30 mouse cellular contexts compared by ENCODE assay signal in genomic region chr16:38385184-38385634, GRCm38 (mm10). TPM values are rescaled to one million over a fixed set of nuclear protein-coding genes. Genes with fewer than 3 reads are reported as not detected.
DNase-seq lines count a peak whose midpoint lies in the region; ATAC-seq and TF ChIP-seq lines count a peak whose summit lies in the region.
"Had no signal": no experiment of that assay in that cellular context is flagged by ENCODE, and none has a peak within 500 bp of the region (broad histone marks: within the 10 kb centered on the region; RNA-seq: fewer than 3 reads in every experiment).

No protein-coding gene starts in this region.

- peak overlapping the region; percentile 37 for H3K4me2 ChIP-seq in CH12.LX (ENCODE audit: insufficient read depth, low read depth, poor library complexity, severe bottlenecking)
- no peak overlapping the region for H3K4me2 ChIP-seq in liver, embryonic 15.5 days
- H3K4me2 ChIP-seq in myocyte (ENCODE audit: low read depth): peak overlapping the region; percentile 8
- H3K4me2 ChIP-seq: embryonic facial prominence, embryonic 12.5 days; forebrain, embryonic 12.5 days; hindbrain, embryonic 13.5 days had no signal

- dilution Hi-C loops in CH12.LX (cut with MboI; ENCODE audit: extremely low pct_ligation_motif_present, extremely low pct_unique_long_range_greater_than_20kb, low sequenced_read_pairs): no loop called here

- no peak for TF ChIP-seq CTCF in CH12.LX (conservative IDR thresholded peaks at IDR 0.05 in 1 of 2, IDR thresholded peaks at IDR 0.05 in 1 of 2; ENCODE audit: low read depth in 2 of 2, low read length in 2 of 2)

- WGBS in heart, embryonic 10.5 days: 86% methylated on average over 6 of the region's 6 CpGs
- 77% methylated on average over 6 of the region's 6 CpGs for WGBS in liver, embryonic 15.5 days (ENCODE audit: insufficient replicate concordance)
- WGBS in forebrain, embryonic 10.5 days: 88% methylated on average over 6 of the region's 6 CpGs

- ATAC-seq in liver, embryonic 15.5 days (ENCODE audit: insufficient read depth): no peak
- ATAC-seq: activated CD4-positive, CD25-positive, alpha-beta regulatory T cell, adult 4 months; CD4-positive, CD25-positive, alpha-beta regulatory T cell, adult 4 months; forebrain, embryonic 16.5 days; hindbrain, postnatal 0 days; Patski had no signal

- H3ac ChIP-seq in myocyte (ENCODE audit: control insufficient read depth, insufficient read length): no peak overlapping the region

- H3K9me3 ChIP-seq in heart, embryonic 10.5 days: no peaks in the 10 kb centered on the region
- no peaks in the 10 kb centered on the region for H3K9me3 ChIP-seq in CH12.LX (replicated peaks; ENCODE audit: low read length)
- H3K9me3 ChIP-seq in liver, embryonic 15.5 days (replicated peaks): no peaks in the 10 kb centered on the region
- H3K9me3 ChIP-seq in forebrain, embryonic 10.5 days: no peaks in the 10 kb centered on the region
- H3K9me3 ChIP-seq: embryonic facial prominence, embryonic 12.5 days; forebrain, embryonic 12.5 days; hindbrain, embryonic 13.5 days had no signal

- TF ChIP-seq POLR2A in CH12.LX (IDR thresholded peaks at IDR 0.05; ENCODE audit: low read depth, low read length): no peak
- no peak for TF ChIP-seq POLR2A in myocyte (IDR thresholded peaks at IDR 0.05; ENCODE audit: insufficient read length, low read depth)

- in situ Hi-C loops in CH12.LX (cut with MboI; ENCODE audit: low pct_ligation_motif_present, low pct_unique_long_range_greater_than_20kb, low sequenced_read_pairs): no loop called here

- H3K4me1 ChIP-seq in heart, embryonic 10.5 days: no peaks in the 10 kb centered on the region
- peaks cover 32 to 54% of the 10 kb centered on the region in 2 experiments for H3K4me1 ChIP-seq in CH12.LX (ENCODE audit: control insufficient read depth in 1 of 2, insufficient read depth in 2 of 2)
- H3K4me1 ChIP-seq in liver, embryonic 15.5 days (replicated peaks): peaks cover 54% of the 10 kb centered on the region
- H3K4me1 ChIP-seq in forebrain, embryonic 10.5 days: no peaks in the 10 kb centered on the region
- H3K4me1 ChIP-seq: embryonic facial prominence, embryonic 12.5 days; forebrain, embryonic 12.5 days; hindbrain, embryonic 13.5 days had no signal

- H3K9ac ChIP-seq in CH12.LX (ENCODE audit: insufficient read depth, low read depth): peak overlapping the region; percentile 49
- no peak overlapping the region for H3K9ac ChIP-seq in liver, embryonic 15.5 days
- H3K9ac ChIP-seq: embryonic facial prominence, embryonic 12.5 days; forebrain, embryonic 12.5 days; hindbrain, embryonic 13.5 days had no signal

- H3K27me3 ChIP-seq in heart, embryonic 10.5 days (ENCODE audit: insufficient read depth, poor library complexity, severe bottlenecking): no peaks in the 10 kb centered on the region
- H3K27me3 ChIP-seq in CH12.LX (replicated peaks) (no peaks in the 10 kb centered on the region), myocyte (ENCODE audit: control insufficient read depth, insufficient read depth, insufficient read length) (no peaks in the 10 kb centered on the region)
- no peaks in the 10 kb centered on the region for H3K27me3 ChIP-seq in liver, embryonic 15.5 days
- H3K27me3 ChIP-seq in forebrain, embryonic 10.5 days (ENCODE audit: poor library complexity, severe bottlenecking): no peaks in the 10 kb centered on the region
- H3K27me3 ChIP-seq: embryonic facial prominence, embryonic 12.5 days; forebrain, embryonic 12.5 days; hindbrain, embryonic 13.5 days; Patski had no signal

- H3K79me2 ChIP-seq in CH12.LX (replicated peaks; ENCODE audit: control insufficient read depth, extremely low read depth, insufficient read depth, poor library complexity, severe bottlenecking) (0 out of 2 replicates have a peak, but pooled peaks cover 2% of the 10 kb centered on the region), myocyte (ENCODE audit: control insufficient read depth, insufficient read depth) (no peaks in the 10 kb centered on the region)

- no peak overlapping the region for H3K27ac ChIP-seq in heart, embryonic 10.5 days
- H3K27ac ChIP-seq in CH12.LX (ENCODE audit: insufficient read depth, low read depth): peak overlapping the region; percentile 89
- peak overlapping the region; percentile 60; the same call in 1 of the 2 replicates for H3K27ac ChIP-seq in liver, embryonic 15.5 days (replicated peaks)
- no peak overlapping the region for H3K27ac ChIP-seq in forebrain, embryonic 10.5 days
- H3K27ac ChIP-seq: embryonic facial prominence, embryonic 12.5 days; forebrain, embryonic 12.5 days; heart, adult 2 months; hindbrain, embryonic 13.5 days; hindbrain, postnatal 0 days had no signal

- TF ChIP-seq EP300 in CH12.LX (IDR thresholded peaks at IDR 0.05; ENCODE audit: low read length): no peak

- no peak; the same call in 1 of the 2 replicates for TF ChIP-seq RAD21 in CH12.LX (IDR thresholded peaks at IDR 0.05; ENCODE audit: low read depth, low read length)

- DNase-seq in heart, embryonic 10.5 days (ENCODE audit: low spot score): peak; percentile 69
- DNase-seq in heart, adult 8-10 months (ENCODE audit: low spot score): no peak
- DNase-seq in CH12.LX (ENCODE audit: extremely low read depth): no peak
- no peak for DNase-seq in forebrain, embryonic 10.5 days (ENCODE audit: extremely low spot score, low spot score)
- DNase-seq in cerebellum, postnatal 4 days (ENCODE audit: low spot score in 2 of 2): no peak
- DNase-seq: adrenal gland, adult 2 months; adrenal gland, postnatal 25 days; B cell, adult 2 months; cerebellum, adult 18-20 months; cerebellum, adult 9-11 months; embryo, embryonic 11 days; gastrocnemius, postnatal 10 days; heart, postnatal 10 days had no signal

- no peaks in the 10 kb centered on the region for H3K36me3 ChIP-seq in heart, embryonic 10.5 days
- H3K36me3 ChIP-seq in CH12.LX (replicated peaks in 1 of 2; ENCODE audit: control insufficient read depth in 1 of 2, insufficient read depth in 1 of 2, low read length in 1 of 2) (no peaks in the 10 kb centered on the region), myocyte (ENCODE audit: control insufficient read depth, insufficient read depth) (no peaks in the 10 kb centered on the region)
- H3K36me3 ChIP-seq in liver, embryonic 15.5 days (replicated peaks): no peaks in the 10 kb centered on the region
- H3K36me3 ChIP-seq in forebrain, embryonic 10.5 days (replicated peaks): no peaks in the 10 kb centered on the region
- H3K36me3 ChIP-seq: embryonic facial prominence, embryonic 12.5 days; forebrain, embryonic 12.5 days; hindbrain, embryonic 13.5 days had no signal

- H3K4me3 ChIP-seq in heart, embryonic 10.5 days: no peak overlapping the region
- H3K4me3 ChIP-seq in CH12.LX (replicated peaks in 1 of 3; ENCODE audit: low read depth in 2 of 3, low read length in 2 of 3, poor library complexity in 1 of 3) (no peak overlapping the region), myocyte (no peak overlapping the region)
- H3K4me3 ChIP-seq in liver, embryonic 15.5 days (replicated peaks): no peak overlapping the region
- no peak overlapping the region for H3K4me3 ChIP-seq in forebrain, embryonic 10.5 days
- H3K4me3 ChIP-seq: embryonic facial prominence, embryonic 12.5 days; forebrain, embryonic 12.5 days; heart, adult 2 months; hindbrain, embryonic 13.5 days had no signal

RNA-seq across cellular contexts. Expression of gene Popdc2, which starts 23.2 kb away (rescaled TPM):
- 230 and 378 TPM in 2 replicates for polyA plus RNA-seq in heart, embryonic 10.5 days (2016; fragmentation: Nextera tagmentation; extraction: Ambion mirVana)
- total RNA-seq in heart, adult 8-10 months (2022): 100 to 1,000 TPM; 451 to 631 (median 553) TPM
- 1.0 and 3.6 TPM in 2 replicates for total RNA-seq in CH12.LX (2012; rRNA removed)
- 0.17 and 0.30 TPM in 2 replicates for total RNA-seq in CH12.LX (2014; rRNA removed)
- polyA plus RNA-seq in CH12.LX (2012; ENCODE audit: insufficient read length, low read depth): 0.35 and 1.1 TPM in 2 replicates
- 22.8 and 23.6 TPM in 2 replicates for polyA plus RNA-seq in liver, embryonic 15.5 days (2015; fragmentation: Nextera tagmentation; extraction: Ambion mirVana)
- 10.5 TPM for polyA plus RNA-seq in myocyte (2012; fragmentation: generic; extraction: Trizol)
- polyA plus RNA-seq in forebrain, embryonic 10.5 days (2016; fragmentation: Nextera tagmentation; extraction: Ambion mirVana): 0.63 and 0.73 TPM in 2 replicates

RNA-seq across cellular contexts. Expression of gene Gm21987, which starts 38.4 kb away (rescaled TPM):
- polyA plus RNA-seq in heart, embryonic 10.5 days (2016; fragmentation: Nextera tagmentation; extraction: Ambion mirVana): 1.3 and 4.6 TPM in 2 replicates
- total RNA-seq in heart, adult 8-10 months (2022): not detected
- 0.42 TPM in 1 of 2 replicates, not detected in the other for total RNA-seq in CH12.LX (2012; rRNA removed)
- not detected in 2 replicates for total RNA-seq in CH12.LX (2014; rRNA removed)
- 0.87 TPM in 1 of 2 replicates, not detected in the other for polyA plus RNA-seq in CH12.LX (2012; ENCODE audit: insufficient read length, low read depth)
- polyA plus RNA-seq in liver, embryonic 15.5 days (2015; fragmentation: Nextera tagmentation; extraction: Ambion mirVana): not detected in 2 replicates
- polyA plus RNA-seq in myocyte (2012; fragmentation: generic; extraction: Trizol): 0.16 TPM
- polyA plus RNA-seq in forebrain, embryonic 10.5 days (2016; fragmentation: Nextera tagmentation; extraction: Ambion mirVana): not detected in 2 replicates
- total RNA-seq: adrenal gland, postnatal 25 days; common myeloid progenitor, adult 5-6 weeks; gastrocnemius, postnatal 10 days; gastrocnemius, postnatal 4 days; heart, adult 2 months; heart, postnatal 10 days; hematopoietic stem cell, adult 5-6 weeks; hindbrain, postnatal 0 days had no signal
- polyA plus RNA-seq: activated CD4-positive, CD25-positive, alpha-beta regulatory T cell, adult 4 months; adrenal gland, adult 2 months; CD4-positive, CD25-positive, alpha-beta regulatory T cell, adult 4 months; embryonic facial prominence, embryonic 12.5 days; forebrain, embryonic 12.5 days; forebrain, embryonic 16.5 days; frontal cortex, adult 2 months; heart, adult 2 months; hindbrain, embryonic 13.5 days; hindbrain, postnatal 0 days; Patski had no signal

RNA-seq across cellular contexts. Expression of gene Cox17, which starts 38.4 kb away (rescaled TPM):
- 287 and 339 TPM in 2 replicates for polyA plus RNA-seq in heart, embryonic 10.5 days (2016; fragmentation: Nextera tagmentation; extraction: Ambion mirVana)
- 100 to 1,000 TPM; 269 to 387 (median 331) TPM for total RNA-seq in heart, adult 8-10 months (2022)
- total RNA-seq in CH12.LX (2012; rRNA removed) (643 and 706 TPM in 2 replicates), CH12.LX (2014; rRNA removed) (410 and 438 TPM in 2 replicates)
- polyA plus RNA-seq in CH12.LX (2012; ENCODE audit: insufficient read length, low read depth) (533 and 622 TPM in 2 replicates), myocyte (2012; fragmentation: generic; extraction: Trizol) (653 TPM)
- polyA plus RNA-seq in liver, embryonic 15.5 days (2015; fragmentation: Nextera tagmentation; extraction: Ambion mirVana): 202 and 255 TPM in 2 replicates
- 134 TPM in 2 replicates for polyA plus RNA-seq in forebrain, embryonic 10.5 days (2016; fragmentation: Nextera tagmentation; extraction: Ambion mirVana)

RNA-seq across cellular contexts. Expression of gene Maats1, which starts 43.3 kb away (rescaled TPM):
- 0.06 and 0.12 TPM in 2 replicates for polyA plus RNA-seq in heart, embryonic 10.5 days (2016; fragmentation: Nextera tagmentation; extraction: Ambion mirVana)
- total RNA-seq in heart, adult 8-10 months (2022): not detected
- 3.9 TPM in 2 replicates for total RNA-seq in CH12.LX (2012; rRNA removed)
- total RNA-seq in CH12.LX (2014; rRNA removed): 1.7 and 1.9 TPM in 2 replicates
- polyA plus RNA-seq in CH12.LX (2012; ENCODE audit: insufficient read length, low read depth): 2.0 and 2.9 TPM in 2 replicates
- polyA plus RNA-seq in liver, embryonic 15.5 days (2015; fragmentation: Nextera tagmentation; extraction: Ambion mirVana): 0.03 and 0.05 TPM in 2 replicates
- 1.1 TPM for polyA plus RNA-seq in myocyte (2012; fragmentation: generic; extraction: Trizol)
- polyA plus RNA-seq in forebrain, embryonic 10.5 days (2016; fragmentation: Nextera tagmentation; extraction: Ambion mirVana): 0.31 and 0.36 TPM in 2 replicates
- total RNA-seq: common myeloid progenitor, adult 5-6 weeks; heart, adult 2 months; heart, postnatal 10 days; hematopoietic stem cell, adult 5-6 weeks had no signal
- polyA plus RNA-seq: adrenal gland, adult 2 months; heart, embryonic 14.5 days; intestine, embryonic 14.5 days had no signal

RNA-seq across cellular contexts. Expression of gene Pla1a, which starts 47.7 kb away (rescaled TPM):
- polyA plus RNA-seq in heart, embryonic 10.5 days (2016; fragmentation: Nextera tagmentation; extraction: Ambion mirVana): 0.19 and 0.37 TPM in 2 replicates
- 10 to 100 TPM in 3 of 4 experiments, 1 to 10 TPM in 1; 5.9 to 12.0 (median 10.6) TPM for total RNA-seq in heart, adult 8-10 months (2022)
- total RNA-seq in CH12.LX (2012; rRNA removed) (20.6 and 27.9 TPM in 2 replicates), CH12.LX (2014; rRNA removed) (12.3 and 14.3 TPM in 2 replicates)
- polyA plus RNA-seq in CH12.LX (2012; ENCODE audit: insufficient read length, low read depth) (9.3 and 11.0 TPM in 2 replicates), myocyte (2012; fragmentation: generic; extraction: Trizol) (13.9 TPM)
- 27.2 and 30.5 TPM in 2 replicates for polyA plus RNA-seq in liver, embryonic 15.5 days (2015; fragmentation: Nextera tagmentation; extraction: Ambion mirVana)
- polyA plus RNA-seq in forebrain, embryonic 10.5 days (2016; fragmentation: Nextera tagmentation; extraction: Ambion mirVana): not detected in 2 replicates
- total RNA-seq: common myeloid progenitor, adult 5-6 weeks; hematopoietic stem cell, adult 5-6 weeks had no signal
- polyA plus RNA-seq: activated CD4-positive, CD25-positive, alpha-beta regulatory T cell, adult 4 months had no signal

Comparison
In these comparisons a context has a peak if more than half of its experiments do, and no peak if none do; other contexts are left out.
1. H3K27ac ChIP-seq: peak in CH12.LX (single experiment) and liver, embryonic 15.5 days (single experiment); none in heart, embryonic 10.5 days (single experiment) and forebrain, embryonic 10.5 days (single experiment).